Mouse (Mus musculus): Measurements from ENCODE around the gene Nanp.

DNA sequence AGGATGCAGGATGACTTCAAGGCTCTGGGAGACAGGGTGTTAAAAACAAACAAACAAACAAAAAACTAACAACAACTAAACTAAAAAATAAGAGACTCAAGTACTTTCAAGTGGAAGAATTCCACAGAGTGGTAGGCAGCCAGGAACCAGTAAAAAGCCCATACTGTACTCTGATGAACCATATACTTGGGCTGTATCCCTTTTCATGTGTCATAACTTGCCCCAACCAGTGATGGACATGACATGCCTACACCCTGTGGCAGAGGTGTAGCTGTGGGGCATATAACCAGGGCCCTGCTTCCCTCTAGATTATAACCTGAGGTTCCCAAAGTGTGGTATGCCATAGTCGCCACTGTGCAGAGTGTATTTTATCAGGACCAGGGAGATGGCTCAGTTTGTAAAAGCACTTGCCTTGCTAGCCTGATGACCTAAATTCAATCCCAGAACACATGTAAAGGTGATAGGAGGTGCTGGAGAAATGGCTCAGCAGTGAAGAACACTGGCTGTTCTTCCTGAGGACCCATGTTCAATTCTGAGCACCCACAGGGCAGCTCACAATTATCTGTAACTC is 29.6 kb downstream of the Nanp start:
- TF ChIP-seq CTCF (IDR thresholded peaks at IDR 0.05; ENCODE audit: low read depth): no peak
- TF ChIP-seq EP300 (optimal IDR thresholded peaks at IDR 0.05): no peak
